Comparison of ENCODE assay signal across 22 mouse cellular contexts in the genomic region with DNA sequence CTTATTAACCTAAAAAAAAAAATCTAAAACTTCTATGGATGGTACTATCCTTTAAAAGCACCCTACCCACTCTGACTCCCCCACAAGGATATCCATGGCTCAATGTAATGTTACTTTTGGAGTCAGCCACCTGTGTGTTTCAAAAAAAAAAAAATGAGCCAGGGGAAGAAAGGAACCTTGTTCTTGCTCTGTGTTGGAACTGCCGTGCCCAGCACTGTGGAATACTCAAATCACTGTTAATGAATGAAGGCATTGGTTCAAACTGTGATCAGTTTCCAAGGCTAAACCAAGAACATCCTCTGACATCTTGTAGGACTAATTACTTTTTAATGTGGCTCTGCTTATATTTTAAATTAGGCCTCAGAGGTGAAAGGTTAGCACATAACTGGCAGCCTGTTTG.
A peak's percentile ranks its signal among the peaks of the same experiment; 100 is the strongest.
DNase-seq lines count a peak whose midpoint lies in the region; ATAC-seq and TF ChIP-seq lines count a peak whose summit lies in the region.
"Had no signal": no experiment of that assay in that cellular context is flagged by ENCODE, and none has a peak within 500 bp of the region (broad histone marks: within the 10 kb centered on the region; RNA-seq: fewer than 3 reads in every experiment).

No protein-coding gene starts in this region.

- H3K27me3 ChIP-seq in forebrain, embryonic 13.5 days, result no peaks in the 10 kb centered on the region
- no peaks in the 10 kb centered on the region for H3K27me3 ChIP-seq in forebrain, embryonic 12.5 days
- no peaks in the 10 kb centered on the region for H3K27me3 ChIP-seq in kidney, embryonic 16.5 days (ENCODE audit: insufficient read depth, low read length)
- H3K27me3 ChIP-seq in Patski, result no peaks in the 10 kb centered on the region
- no peaks in the 10 kb centered on the region for H3K27me3 ChIP-seq in limb, embryonic 15.5 days
- H3K27me3 ChIP-seq: heart, embryonic 15.5 days; hindbrain, embryonic 15.5 days had no signal

- no peak overlapping the region for H3K4me2 ChIP-seq in forebrain, embryonic 13.5 days
- no peak overlapping the region for H3K4me2 ChIP-seq in forebrain, embryonic 12.5 days
- H3K4me2 ChIP-seq in kidney, embryonic 16.5 days (replicated peaks; ENCODE audit: low read depth, low read length), result no peak overlapping the region
- H3K4me2 ChIP-seq in limb, embryonic 15.5 days, result no peak overlapping the region
- H3K4me2 ChIP-seq: heart, embryonic 15.5 days; hindbrain, embryonic 15.5 days; liver, embryonic 11.5 days; midbrain, embryonic 11.5 days had no signal

- 68% methylated on average over 1 of the region's 1 CpGs for WGBS in forebrain, embryonic 13.5 days
- 47% methylated on average over 1 of the region's 1 CpGs for WGBS in forebrain, embryonic 12.5 days
- WGBS in kidney, embryonic 16.5 days, result 69% methylated on average over 1 of the region's 1 CpGs
- 33% methylated on average over 1 of the region's 1 CpGs for WGBS in limb, embryonic 15.5 days

- no peak overlapping the region for H3K9ac ChIP-seq in forebrain, embryonic 13.5 days
- H3K9ac ChIP-seq in forebrain, embryonic 12.5 days, result no peak overlapping the region
- no peak overlapping the region for H3K9ac ChIP-seq in kidney, embryonic 16.5 days (replicated peaks; ENCODE audit: low read length)
- H3K9ac ChIP-seq in limb, embryonic 15.5 days, result no peak overlapping the region
- H3K9ac ChIP-seq: heart, embryonic 15.5 days; hindbrain, embryonic 15.5 days had no signal

- no peaks in the 10 kb centered on the region for H3K36me3 ChIP-seq in forebrain, embryonic 13.5 days (ENCODE audit: poor library complexity, severe bottlenecking)
- no peaks in the 10 kb centered on the region for H3K36me3 ChIP-seq in forebrain, embryonic 12.5 days (replicated peaks)
- no peaks in the 10 kb centered on the region for H3K36me3 ChIP-seq in kidney, embryonic 16.5 days (ENCODE audit: insufficient read depth, low read length)
- H3K36me3 ChIP-seq in limb, embryonic 15.5 days, result no peaks in the 10 kb centered on the region
- H3K36me3 ChIP-seq: heart, embryonic 15.5 days; hindbrain, embryonic 15.5 days had no signal

- H3K9me3 ChIP-seq in forebrain, embryonic 13.5 days (replicated peaks), result no peaks in the 10 kb centered on the region
- H3K9me3 ChIP-seq in forebrain, embryonic 12.5 days, result no peaks in the 10 kb centered on the region
- no peaks in the 10 kb centered on the region for H3K9me3 ChIP-seq in kidney, embryonic 16.5 days (ENCODE audit: low read length)
- H3K9me3 ChIP-seq in limb, embryonic 15.5 days, result no peaks in the 10 kb centered on the region
- H3K9me3 ChIP-seq: heart, embryonic 15.5 days; hindbrain, embryonic 15.5 days had no signal

- no peak for TF ChIP-seq CTCF in Patski (IDR thresholded peaks at IDR 0.05)

- DNase-seq in kidney, postnatal 4 days, result no peak
- no peak for DNase-seq in Patski (ENCODE audit: low read depth, low spot score)
- DNase-seq in right cerebral cortex, postnatal 14 days, result no peak
- no peak for DNase-seq in right cerebral cortex, postnatal 25 days
- DNase-seq: adrenal gland, postnatal 36 days; cerebellum, adult 11 months; cerebellum, adult 9-11 months; gastrocnemius, postnatal 36 days; heart, postnatal 36 days; layer of hippocampus, adult 9-11 months; left cerebral cortex, postnatal 4 days; lung, adult 18-20 months; lung, postnatal 10 days; thymus, postnatal 14 days had no signal

- POLR2A ChIA-PET in Patski (lab: Charles Lee), result no interaction called here

- H3K4me3 ChIP-seq in forebrain, embryonic 13.5 days, result no peak overlapping the region
- H3K4me3 ChIP-seq in forebrain, embryonic 12.5 days (replicated peaks), result no peak overlapping the region
- H3K4me3 ChIP-seq in kidney, embryonic 16.5 days (ENCODE audit: low read length), result no peak overlapping the region
- no peak overlapping the region for H3K4me3 ChIP-seq in limb, embryonic 15.5 days
- H3K4me3 ChIP-seq: heart, embryonic 15.5 days; hindbrain, embryonic 15.5 days had no signal

- CTCF ChIA-PET in Patski (lab: Charles Lee), result interaction anchor here (0.8 to 3.2 kb wide), 4 partner anchors 23 to 129 kb away, joined by 3 to 10 read pairs (median 6); no protein-coding TSS in a partner anchor

- ATAC-seq in forebrain, embryonic 13.5 days, result 0 out of 2 replicates have a peak, but pooled peaks have one; percentile 33
- ATAC-seq in forebrain, embryonic 12.5 days (ENCODE audit: low FRiP score), result no peak
- no peak; the same call in 1 of the 2 replicates for ATAC-seq in kidney, embryonic 16.5 days (ENCODE audit: low FRiP score, low TSS enrichment)
- ATAC-seq in Patski, result peak; percentile 5
- ATAC-seq in limb, embryonic 15.5 days (ENCODE audit: insufficient number of reproducible peaks, low FRiP score, low TSS enrichment, low read depth), result 0 out of 2 replicates have a peak, but pooled peaks have one; percentile 40

- no peak overlapping the region for H3K27ac ChIP-seq in forebrain, embryonic 13.5 days
- H3K27ac ChIP-seq in forebrain, embryonic 12.5 days, result no peak overlapping the region
- peak overlapping the region; percentile 82 for H3K27ac ChIP-seq in kidney, embryonic 16.5 days (ENCODE audit: low read length)
- H3K27ac ChIP-seq in limb, embryonic 15.5 days, result peak overlapping the region; percentile 61
- H3K27ac ChIP-seq: heart, embryonic 15.5 days; hindbrain, embryonic 15.5 days had no signal

- in situ Hi-C loops in Patski (cut with MboI; ENCODE audit: low pct_unique_long_range_greater_than_20kb), result loop anchor here (5.0 kb wide), 1 partner anchor 86 kb away; no protein-coding TSS in a partner anchor

- H3K4me1 ChIP-seq in forebrain, embryonic 13.5 days, result 0 out of 2 replicates have a peak, but pooled peaks cover 3% of the 10 kb centered on the region
- H3K4me1 ChIP-seq in forebrain, embryonic 12.5 days, result no peaks in the 10 kb centered on the region
- peaks cover 24% of the 10 kb centered on the region for H3K4me1 ChIP-seq in kidney, embryonic 16.5 days (ENCODE audit: insufficient read depth, low read length)
- peaks cover 2% of the 10 kb centered on the region; the same call in 1 of the 2 replicates for H3K4me1 ChIP-seq in limb, embryonic 15.5 days
- H3K4me1 ChIP-seq: heart, embryonic 15.5 days; hindbrain, embryonic 15.5 days had no signal

Comparison
In these comparisons a context has a peak if more than half of its experiments do, and no peak if none do; other contexts are left out.
1. ATAC-seq: peak in forebrain, embryonic 13.5 days (single experiment), Patski (single experiment) and limb, embryonic 15.5 days (single experiment); none in forebrain, embryonic 12.5 days (single experiment) and kidney, embryonic 16.5 days (single experiment).
2. H3K27ac ChIP-seq: peak in kidney, embryonic 16.5 days (single experiment) and limb, embryonic 15.5 days (single experiment); none in forebrain, embryonic 13.5 days (single experiment) and forebrain, embryonic 12.5 days (single experiment).